Mouse (Mus musculus): ENCODE results near the gene E330009J07Rik. TPM values are rescaled to one million over a fixed set of nuclear protein-coding genes. Genes with fewer than 3 reads are reported as not detected.
A peak's percentile ranks its signal among the peaks of the same experiment; 100 is the strongest.

Gene E330009J07Rik
- polyA plus RNA-seq, 1 experiment: 14.7 TPM

DNA sequence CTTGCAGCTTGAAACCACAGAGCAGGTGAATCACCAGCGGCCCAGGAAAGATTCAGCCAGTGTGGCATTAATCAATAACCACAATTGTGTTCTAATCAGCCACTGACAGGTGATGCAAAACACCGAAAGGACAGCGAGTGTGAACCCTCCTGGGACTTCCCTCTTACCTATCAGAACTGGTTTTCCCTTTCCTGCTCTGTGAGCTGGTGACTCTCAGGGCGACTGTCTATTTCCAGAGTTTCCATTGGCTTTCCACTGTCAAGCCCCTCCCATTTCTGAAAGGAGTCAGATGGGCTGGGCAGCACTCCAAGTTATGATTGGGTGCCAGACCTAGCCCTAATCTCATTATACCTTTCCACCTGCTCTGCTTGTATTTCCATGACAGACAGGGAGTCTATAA, 4.6 kb downstream of the E330009J07Rik start:
- no peak overlapping the region for H3K4me3 ChIP-seq (ENCODE audit: control insufficient read depth, insufficient read depth, low read length)
- WGBS: 84% methylated on average over 4 of the region's 4 CpGs
- no peak overlapping the region for H3K27ac ChIP-seq (ENCODE audit: control insufficient read depth, insufficient read depth, low read length)
- H3K36me3 ChIP-seq (ENCODE audit: control insufficient read depth, insufficient read depth, low read length): no peaks in the 10 kb centered on the region
- TF ChIP-seq CTCF (IDR thresholded peaks at IDR 0.05; ENCODE audit: borderline replicate concordance, control insufficient read depth, extremely low read depth, insufficient read depth, low read length, poor library complexity): no peak
- no peak for TF ChIP-seq POLR2A (IDR thresholded peaks at IDR 0.05; ENCODE audit: control insufficient read depth, extremely low read depth, insufficient read depth, low read length, poor library complexity)
- no peak for DNase-seq
- H3K4me1 ChIP-seq (replicated peaks; ENCODE audit: control insufficient read depth, insufficient read depth, low read length): peaks cover 12% of the 10 kb centered on the region
- no peaks in the 10 kb centered on the region for H3K27me3 ChIP-seq (ENCODE audit: control insufficient read depth, insufficient read depth, low read length)

DNA sequence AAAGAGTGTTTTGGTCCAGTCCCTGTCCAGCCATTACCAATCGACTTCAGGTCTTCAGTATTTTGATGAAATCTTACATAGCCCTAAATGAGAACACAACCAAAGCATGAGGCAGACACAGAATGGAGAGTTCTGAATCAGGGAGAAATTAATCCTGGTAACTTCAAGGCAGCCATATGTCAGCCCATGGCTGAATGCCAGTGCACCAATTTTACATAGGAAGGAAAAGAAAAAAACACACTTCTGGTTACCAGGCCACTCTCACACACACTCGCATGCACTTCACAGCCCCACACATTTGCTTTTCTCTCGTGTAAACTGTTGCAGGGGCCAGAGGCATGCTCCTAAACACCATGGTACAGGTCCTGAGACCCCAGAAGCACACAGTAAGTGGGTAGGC, 5.1 kb downstream of the E330009J07Rik start:
- Histone ChIP-seq H3K4me3 (ENCODE audit: control insufficient read depth, insufficient read depth, low read length) (no peak overlapping the region), H3K4me1 (replicated peaks; ENCODE audit: control insufficient read depth, insufficient read depth, low read length) (peaks cover 9% of the 10 kb centered on the region), H3K27me3 (ENCODE audit: control insufficient read depth, insufficient read depth, low read length) (no peaks in the 10 kb centered on the region), H3K27ac (ENCODE audit: control insufficient read depth, insufficient read depth, low read length) (no peak overlapping the region), H3K36me3 (ENCODE audit: control insufficient read depth, insufficient read depth, low read length) (no peaks in the 10 kb centered on the region)
- WGBS: 82% methylated on average over 3 of the region's 3 CpGs
- no peak for DNase-seq
- TF ChIP-seq CTCF (IDR thresholded peaks at IDR 0.05; ENCODE audit: borderline replicate concordance, control insufficient read depth, extremely low read depth, insufficient read depth, low read length, poor library complexity) (no peak), POLR2A (IDR thresholded peaks at IDR 0.05; ENCODE audit: control insufficient read depth, extremely low read depth, insufficient read depth, low read length, poor library complexity) (no peak)

DNA sequence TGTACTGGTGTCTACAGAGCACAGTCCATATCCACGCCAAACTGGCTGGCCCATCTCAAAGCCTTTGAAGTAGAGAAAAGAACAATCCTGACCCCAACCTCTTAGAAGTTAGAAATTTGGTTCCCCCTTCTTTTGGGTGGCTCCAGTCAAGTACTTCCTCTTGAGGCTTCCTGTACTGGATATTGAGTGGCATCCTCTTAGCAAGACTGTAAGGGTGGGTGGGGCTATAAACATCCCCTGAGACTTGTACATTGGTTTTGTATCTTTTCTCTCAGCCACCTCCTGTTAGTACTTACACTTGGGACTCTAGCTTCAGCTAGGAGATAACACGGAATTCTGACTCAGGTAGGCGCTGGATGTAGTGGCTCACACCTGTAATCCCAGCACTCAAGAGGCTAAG, 5.7 kb downstream of the E330009J07Rik start:
- no peak overlapping the region for H3K27ac ChIP-seq (ENCODE audit: control insufficient read depth, insufficient read depth, low read length)
- no peak for DNase-seq
- no peak overlapping the region for H3K4me3 ChIP-seq (ENCODE audit: control insufficient read depth, insufficient read depth, low read length)
- H3K4me1 ChIP-seq (replicated peaks; ENCODE audit: control insufficient read depth, insufficient read depth, low read length): peaks cover 9% of the 10 kb centered on the region
- WGBS: 52% methylated on average over 3 of the region's 3 CpGs
- H3K36me3 ChIP-seq (ENCODE audit: control insufficient read depth, insufficient read depth, low read length): no peaks in the 10 kb centered on the region
- TF ChIP-seq CTCF (IDR thresholded peaks at IDR 0.05; ENCODE audit: borderline replicate concordance, control insufficient read depth, extremely low read depth, insufficient read depth, low read length, poor library complexity): no peak
- no peak for TF ChIP-seq POLR2A (IDR thresholded peaks at IDR 0.05; ENCODE audit: control insufficient read depth, extremely low read depth, insufficient read depth, low read length, poor library complexity)
- H3K27me3 ChIP-seq (ENCODE audit: control insufficient read depth, insufficient read depth, low read length): no peaks in the 10 kb centered on the region

DNA sequence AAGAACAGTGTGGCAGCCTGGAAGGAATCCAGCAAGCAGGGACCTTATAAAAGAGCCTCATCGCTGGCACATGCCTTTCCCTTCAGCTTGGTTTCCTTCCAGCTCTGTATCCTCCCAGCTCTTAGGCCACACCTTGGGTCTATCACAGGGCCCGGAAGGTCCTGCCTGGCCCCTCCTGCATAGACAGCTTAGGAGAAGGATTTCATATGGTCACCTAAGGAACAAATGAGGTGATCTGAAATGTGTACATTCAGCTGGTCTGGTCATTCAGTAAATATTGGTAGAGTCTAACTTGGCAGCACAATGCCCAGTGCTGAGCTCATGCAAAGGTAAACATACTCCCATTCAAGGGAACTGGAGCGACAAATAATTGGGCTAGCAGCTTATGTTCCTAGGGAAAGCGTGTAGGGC, 6.4 kb downstream of the E330009J07Rik start:
- no peak for DNase-seq
- no peaks in the 10 kb centered on the region for H3K36me3 ChIP-seq (ENCODE audit: control insufficient read depth, insufficient read depth, low read length)
- H3K27me3 ChIP-seq (ENCODE audit: control insufficient read depth, insufficient read depth, low read length): no peaks in the 10 kb centered on the region
- no peak for TF ChIP-seq POLR2A (IDR thresholded peaks at IDR 0.05; ENCODE audit: control insufficient read depth, extremely low read depth, insufficient read depth, low read length, poor library complexity)
- TF ChIP-seq CTCF (IDR thresholded peaks at IDR 0.05; ENCODE audit: borderline replicate concordance, control insufficient read depth, extremely low read depth, insufficient read depth, low read length, poor library complexity): no peak
- H3K4me1 ChIP-seq (replicated peaks; ENCODE audit: control insufficient read depth, insufficient read depth, low read length): peaks cover 2% of the 10 kb centered on the region; the same call in 1 of the 2 replicates
- 96% methylated on average over 4 of the region's 4 CpGs for WGBS
- no peak overlapping the region for H3K4me3 ChIP-seq (ENCODE audit: control insufficient read depth, insufficient read depth, low read length)
- H3K27ac ChIP-seq (ENCODE audit: control insufficient read depth, insufficient read depth, low read length): no peak overlapping the region

DNA sequence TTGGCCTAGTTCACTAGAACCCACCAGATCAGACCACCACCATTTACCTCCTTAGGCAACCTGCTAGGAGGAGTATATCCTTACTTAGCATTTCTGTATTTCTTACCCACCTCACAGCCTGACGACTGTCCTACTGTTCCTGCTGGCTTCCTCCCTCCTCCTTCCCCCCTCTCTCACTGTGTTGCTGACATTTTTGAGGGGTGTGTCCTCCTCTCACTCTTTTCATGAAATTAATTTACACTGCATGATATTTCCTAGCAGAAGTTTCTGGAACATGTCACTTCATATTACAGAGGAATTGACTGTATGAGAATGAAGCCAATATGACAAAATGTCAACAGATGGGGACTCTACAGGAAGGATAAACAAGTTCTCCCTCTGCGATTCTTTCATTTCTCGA, 7.2 kb downstream of the E330009J07Rik start:
- Histone ChIP-seq H3K27me3 (ENCODE audit: control insufficient read depth, insufficient read depth, low read length) (no peaks in the 10 kb centered on the region), H3K27ac (ENCODE audit: control insufficient read depth, insufficient read depth, low read length) (no peak overlapping the region), H3K4me3 (ENCODE audit: control insufficient read depth, insufficient read depth, low read length) (no peak overlapping the region), H3K36me3 (ENCODE audit: control insufficient read depth, insufficient read depth, low read length) (no peaks in the 10 kb centered on the region), H3K4me1 (replicated peaks; ENCODE audit: control insufficient read depth, insufficient read depth, low read length) (no peaks in the 10 kb centered on the region)
- no peak for DNase-seq
- WGBS: 82% methylated on average over 3 of the region's 3 CpGs
- TF ChIP-seq CTCF (IDR thresholded peaks at IDR 0.05; ENCODE audit: borderline replicate concordance, control insufficient read depth, extremely low read depth, insufficient read depth, low read length, poor library complexity) (no peak), POLR2A (IDR thresholded peaks at IDR 0.05; ENCODE audit: control insufficient read depth, extremely low read depth, insufficient read depth, low read length, poor library complexity) (no peak)

DNA sequence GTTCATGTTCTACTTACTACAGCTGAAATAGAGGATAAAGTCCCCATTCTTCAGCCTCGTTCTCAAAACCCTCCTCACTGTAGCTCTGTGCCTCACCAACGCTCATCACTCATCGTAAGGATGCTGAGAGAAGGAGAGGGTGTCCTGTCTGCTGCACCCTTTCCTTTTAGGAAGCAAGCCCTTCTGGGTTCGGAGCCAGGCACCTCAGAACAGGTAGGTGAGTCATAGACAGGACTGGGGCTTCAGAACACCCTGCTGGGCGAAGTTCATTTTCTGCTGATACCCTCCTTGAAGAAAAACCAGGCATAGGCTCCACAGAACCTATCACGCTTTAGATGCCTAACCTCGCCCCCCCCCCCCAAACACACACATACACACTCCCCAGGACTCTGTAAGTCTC, 8.5 kb downstream of the E330009J07Rik start:
- TF ChIP-seq POLR2A (IDR thresholded peaks at IDR 0.05; ENCODE audit: control insufficient read depth, extremely low read depth, insufficient read depth, low read length, poor library complexity) (no peak), CTCF (IDR thresholded peaks at IDR 0.05; ENCODE audit: borderline replicate concordance, control insufficient read depth, extremely low read depth, insufficient read depth, low read length, poor library complexity) (no peak)
- Histone ChIP-seq H3K4me3 (ENCODE audit: control insufficient read depth, insufficient read depth, low read length) (no peak overlapping the region), H3K27ac (ENCODE audit: control insufficient read depth, insufficient read depth, low read length) (no peak overlapping the region), H3K4me1 (replicated peaks; ENCODE audit: control insufficient read depth, insufficient read depth, low read length) (no peaks in the 10 kb centered on the region), H3K27me3 (ENCODE audit: control insufficient read depth, insufficient read depth, low read length) (no peaks in the 10 kb centered on the region), H3K36me3 (ENCODE audit: control insufficient read depth, insufficient read depth, low read length) (no peaks in the 10 kb centered on the region)
- 97% methylated on average over 7 of the region's 7 CpGs for WGBS
- no peak for DNase-seq

DNA sequence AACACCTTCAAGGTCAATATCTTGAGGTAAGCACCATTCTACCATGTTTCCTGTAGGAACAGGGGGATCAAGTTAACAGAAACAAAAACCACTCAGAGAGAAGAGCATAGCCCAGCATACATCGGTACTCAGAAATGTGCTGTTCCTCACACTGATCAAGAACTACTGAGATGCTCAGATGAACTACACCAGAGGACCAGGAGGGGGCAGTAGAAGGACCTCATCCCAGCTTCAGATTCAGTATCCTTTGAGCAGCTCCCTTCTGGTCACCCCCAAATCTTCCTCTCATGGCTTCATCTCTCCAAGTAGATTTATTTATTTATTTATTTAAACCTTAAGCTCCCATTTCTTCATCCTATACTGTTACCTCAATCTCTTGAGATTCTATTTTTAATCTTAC, 12.2 kb downstream of the E330009J07Rik start:
- Histone ChIP-seq H3K27me3 (ENCODE audit: control insufficient read depth, insufficient read depth, low read length) (no peaks in the 10 kb centered on the region), H3K4me3 (ENCODE audit: control insufficient read depth, insufficient read depth, low read length) (no peak overlapping the region), H3K4me1 (replicated peaks; ENCODE audit: control insufficient read depth, insufficient read depth, low read length) (no peaks in the 10 kb centered on the region), H3K27ac (ENCODE audit: control insufficient read depth, insufficient read depth, low read length) (no peak overlapping the region), H3K36me3 (ENCODE audit: control insufficient read depth, insufficient read depth, low read length) (no peaks in the 10 kb centered on the region)
- DNase-seq: peak; percentile 66
- TF ChIP-seq POLR2A (IDR thresholded peaks at IDR 0.05; ENCODE audit: control insufficient read depth, extremely low read depth, insufficient read depth, low read length, poor library complexity): no peak
- no peak for TF ChIP-seq CTCF (IDR thresholded peaks at IDR 0.05; ENCODE audit: borderline replicate concordance, control insufficient read depth, extremely low read depth, insufficient read depth, low read length, poor library complexity)
- 30% methylated on average over 1 of the region's 1 CpGs for WGBS
